Mouse (Mus musculus) megakaryocyte, embryonic 14.5 days (primary cell): ENCODE measurements at regions not wholly inside any gene's neighbourhood (a gene's known extent, or its start where the extent isn't known, plus 50 kb on each side); places are given as distances from the start of the nearest gene placed in this dataset.
A peak's percentile ranks its signal among the peaks of the same experiment; 100 is the strongest.

ENCODE experiments used
- H3K27me3 ChIP-seq: replicated peaks from 2 replicates; pipeline ENCODE3; 2012; ENCODE audit warnings: inconsistent platforms
- H3K36me3 ChIP-seq: replicated peaks from 2 replicates; pipeline ENCODE3; 2012; ENCODE audit warnings: low read length, inconsistent platforms, mixed read lengths
- H3K4me1 ChIP-seq: 2 replicates; pipeline ENCODE4 v1.6.1; 2012; ENCODE audit warnings: inconsistent platforms
- H3K4me3 ChIP-seq: replicated peaks from 2 replicates; pipeline ENCODE3; 2012; ENCODE audit warnings: moderate library complexity, mild to moderate bottlenecking, inconsistent platforms
- H3K9me3 ChIP-seq: 2 replicates; pipeline ENCODE4 v1.6.1; 2012; ENCODE audit warnings: inconsistent platforms
- FLI1 ChIP-seq: IDR thresholded peaks from 2 replicates; pipeline ENCODE4 v1.6.1; 2012; ENCODE audit warnings: low read length, inconsistent platforms, mixed read lengths
- GATA1 ChIP-seq: IDR thresholded peaks from 3 replicates; pipeline ENCODE4 v1.6.1; 2012; ENCODE audit warnings: mixed read lengths, low read length, inconsistent platforms, borderline replicate concordance

DNA sequence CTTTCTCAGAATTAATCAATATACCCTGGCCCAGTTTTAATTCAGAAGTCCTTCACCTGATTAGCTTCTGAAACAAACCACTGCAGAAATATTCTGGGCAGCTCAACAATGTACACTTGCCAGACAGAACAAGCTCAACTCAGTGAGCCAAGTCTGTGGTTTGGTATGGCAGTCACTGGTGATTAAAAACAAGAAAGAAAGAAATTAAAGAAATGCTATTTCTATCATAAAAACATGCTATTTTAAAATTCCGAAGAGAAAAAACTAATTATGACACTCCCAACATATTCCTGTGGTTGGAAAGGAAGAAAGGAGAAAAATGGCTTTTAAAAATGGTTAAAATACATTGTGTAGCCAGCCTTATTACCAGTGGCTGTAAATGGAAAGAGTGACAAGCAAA, 332.1 kb upstream of the Rasgrp1 start:
- Histone ChIP-seq H3K4me3 (no peak overlapping the region), H3K9me3 (no peaks in the 10 kb centered on the region), H3K4me1 (peaks cover 5% of the 10 kb centered on the region; the same call in 1 of the 2 replicates), H3K27me3 (peaks cover 26% of the 10 kb centered on the region), H3K36me3 (no peaks in the 10 kb centered on the region)
- no peak for TF ChIP-seq FLI1

DNA sequence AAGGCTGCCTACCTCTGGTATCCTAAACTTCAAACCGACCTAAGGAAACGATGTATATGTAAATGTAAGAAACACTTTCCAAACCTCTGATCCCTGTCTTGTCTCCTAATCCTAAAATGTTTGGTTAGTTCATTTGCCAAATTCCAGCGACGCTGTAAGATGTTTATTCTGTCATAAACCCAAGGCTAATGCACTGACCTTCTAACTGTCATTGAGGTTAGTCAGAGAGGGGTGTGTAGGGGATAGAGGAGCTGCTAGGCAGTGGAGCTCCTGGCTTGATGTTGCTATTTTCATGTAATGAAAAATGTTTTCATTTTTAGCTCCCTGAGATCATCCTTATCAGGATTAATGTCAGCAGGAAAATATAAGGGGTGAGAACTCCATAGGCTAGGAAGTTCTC, 335.8 kb upstream of the Rasgrp1 start:
- Histone ChIP-seq H3K4me1 (peaks cover 5% of the 10 kb centered on the region; the same call in 1 of the 2 replicates), H3K9me3 (0 out of 2 replicates have a peak, but pooled peaks cover 3% of the 10 kb centered on the region), H3K4me3 (no peak overlapping the region), H3K36me3 (no peaks in the 10 kb centered on the region), H3K27me3 (peaks cover 17% of the 10 kb centered on the region)
- no peak for TF ChIP-seq GATA1
- TF ChIP-seq FLI1, result no peak

DNA sequence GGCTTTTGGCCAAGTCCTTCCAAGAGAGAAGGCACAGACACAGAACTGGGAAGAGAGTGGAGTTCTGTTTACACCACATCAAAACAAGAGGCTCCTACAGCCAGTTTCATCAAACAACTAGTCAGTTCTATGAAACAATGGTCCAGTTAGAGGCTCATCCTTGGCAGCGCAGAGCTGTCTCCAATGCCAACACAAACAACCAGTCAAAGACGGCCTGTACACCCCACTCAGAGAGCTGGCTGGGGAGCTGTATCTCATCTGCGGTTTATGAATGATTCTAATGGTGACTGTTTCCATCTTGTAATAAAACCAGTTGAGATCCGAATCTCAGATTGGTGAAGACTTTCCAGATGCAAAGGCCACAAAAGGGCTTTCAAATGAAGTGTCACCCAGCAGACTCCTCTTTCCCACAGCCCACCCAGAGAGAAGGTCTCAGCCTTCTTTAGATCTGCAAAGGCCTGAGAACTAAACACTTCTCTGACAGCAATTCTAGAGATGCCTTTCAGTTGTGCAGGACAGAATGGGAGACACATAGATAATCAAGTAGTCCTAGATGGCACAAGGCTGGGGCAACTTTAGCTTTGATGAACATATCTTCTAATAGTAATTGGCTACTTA, 343.1 kb upstream of the Rasgrp1 start:
- Histone ChIP-seq H3K4me1 (0 out of 2 replicates have a peak, but pooled peaks cover 5% of the 10 kb centered on the region), H3K27me3 (peaks cover 1% of the 10 kb centered on the region), H3K4me3 (no peak overlapping the region), H3K9me3 (0 out of 2 replicates have a peak, but pooled peaks cover 5% of the 10 kb centered on the region), H3K36me3 (no peaks in the 10 kb centered on the region)
- TF ChIP-seq GATA1 (no peak), FLI1 (no peak)

DNA sequence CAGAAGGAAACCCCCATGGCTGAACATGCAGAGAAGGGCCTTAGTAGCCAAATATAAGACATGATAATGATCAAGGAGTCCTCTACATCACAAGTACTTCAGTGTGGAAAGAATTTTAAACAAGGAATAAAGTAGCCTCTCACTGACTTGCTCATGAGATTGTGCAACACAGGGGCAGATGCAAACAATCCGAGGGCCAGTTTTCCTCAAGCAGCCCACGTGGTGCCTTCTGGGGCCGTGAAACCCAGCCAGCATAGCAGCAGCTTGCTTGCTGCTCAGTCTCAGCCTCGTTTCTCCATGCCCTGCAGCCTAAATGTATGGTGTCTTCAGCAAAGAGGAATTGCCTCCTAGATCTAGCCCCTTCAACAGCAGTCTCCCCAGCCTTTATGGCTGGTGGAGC, 350.7 kb upstream of the Rasgrp1 start:
- no peaks in the 10 kb centered on the region for H3K36me3 ChIP-seq
- peaks cover 6% of the 10 kb centered on the region for H3K27me3 ChIP-seq
- no peak overlapping the region for H3K4me3 ChIP-seq
- peaks cover 11% of the 10 kb centered on the region for H3K4me1 ChIP-seq
- H3K9me3 ChIP-seq, result no peaks in the 10 kb centered on the region
- TF ChIP-seq FLI1 (no peak), GATA1 (no peak)

DNA sequence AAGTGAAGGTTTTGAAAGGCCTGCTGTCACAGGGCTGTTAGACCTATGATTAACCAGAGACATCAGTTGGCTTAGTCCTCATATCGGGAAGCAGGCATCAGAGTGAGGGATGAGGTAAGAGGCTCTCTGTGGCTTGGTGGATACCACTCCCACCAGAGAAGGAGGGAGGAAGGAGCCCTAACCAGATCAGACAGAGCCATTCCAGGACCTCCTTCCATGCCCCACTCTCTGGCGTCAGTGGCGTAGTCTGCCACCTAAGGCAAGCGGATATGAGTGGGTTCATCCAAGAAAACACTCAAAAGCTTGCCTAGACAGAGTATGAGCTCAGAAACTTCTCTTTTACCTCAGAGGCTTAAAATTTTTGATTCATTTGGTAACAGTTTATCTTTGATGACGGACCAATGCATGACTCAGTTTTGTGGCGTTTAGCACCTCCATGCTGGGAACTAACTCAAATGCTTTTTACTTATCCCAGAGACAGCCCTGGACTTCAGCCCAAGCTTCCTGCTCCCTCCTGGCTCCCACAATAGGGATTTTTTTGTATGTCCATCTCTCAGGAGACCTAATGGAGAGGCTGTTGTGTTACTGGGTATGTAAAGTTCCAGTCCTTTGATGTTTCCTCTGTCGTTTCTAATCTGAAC, 367.5 kb upstream of the Rasgrp1 start:
- H3K9me3 ChIP-seq, result no peaks in the 10 kb centered on the region
- H3K36me3 ChIP-seq, result no peaks in the 10 kb centered on the region
- peaks cover 8% of the 10 kb centered on the region for H3K27me3 ChIP-seq
- TF ChIP-seq GATA1, result no peak
- TF ChIP-seq FLI1, result no peak
- H3K4me1 ChIP-seq, result peaks cover 4% of the 10 kb centered on the region
- no peak overlapping the region for H3K4me3 ChIP-seq

DNA sequence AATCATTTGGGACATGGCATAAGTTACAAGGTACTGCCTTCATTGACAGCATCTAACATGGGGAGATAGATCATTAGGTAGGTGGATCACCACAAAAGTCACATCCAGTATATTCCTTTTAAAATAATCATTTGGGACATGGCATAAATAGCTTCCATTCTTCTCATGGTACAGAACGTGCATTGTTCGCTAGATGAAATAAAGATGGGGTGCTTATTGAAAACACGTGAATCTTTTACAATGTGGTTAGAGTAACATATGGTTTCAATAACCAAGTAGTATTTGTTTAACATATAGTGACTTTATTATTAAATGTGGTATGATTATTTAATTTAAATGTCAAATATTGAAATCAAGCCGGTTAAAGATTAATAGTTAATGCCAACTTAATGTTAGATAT, 381.3 kb upstream of the Rasgrp1 start:
- Histone ChIP-seq H3K36me3 (no peaks in the 10 kb centered on the region), H3K9me3 (no peaks in the 10 kb centered on the region; the same call in 1 of the 2 replicates), H3K4me3 (no peak overlapping the region), H3K27me3 (no peaks in the 10 kb centered on the region), H3K4me1 (peaks cover 26% of the 10 kb centered on the region)
- TF ChIP-seq GATA1 (no peak), FLI1 (no peak)

DNA sequence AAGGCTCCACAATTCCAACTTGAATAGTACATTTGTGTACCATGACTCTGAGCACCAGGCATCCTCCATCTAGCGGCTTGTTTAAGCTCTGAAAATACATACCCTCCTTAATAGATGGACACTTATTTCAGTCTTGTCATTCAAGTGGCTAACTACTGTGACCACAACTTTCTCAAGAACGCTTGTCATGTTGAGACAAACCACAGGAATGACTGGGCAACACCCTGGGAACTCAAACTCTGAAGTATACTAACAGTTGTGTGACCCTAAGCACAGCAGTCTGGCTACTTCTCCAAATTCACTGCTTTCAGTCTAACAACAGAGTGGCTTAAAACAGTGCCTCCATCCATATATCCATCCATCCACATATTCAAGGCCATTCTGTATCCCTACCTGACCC, 380.4 kb upstream of the Thbs1 start:
- TF ChIP-seq FLI1 (no peak), GATA1 (no peak)
- Histone ChIP-seq H3K4me3 (peak overlapping the region; percentile 81), H3K27me3 (no peaks in the 10 kb centered on the region), H3K9me3 (no peaks in the 10 kb centered on the region), H3K4me1 (peaks cover 48% of the 10 kb centered on the region), H3K36me3 (no peaks in the 10 kb centered on the region)

DNA sequence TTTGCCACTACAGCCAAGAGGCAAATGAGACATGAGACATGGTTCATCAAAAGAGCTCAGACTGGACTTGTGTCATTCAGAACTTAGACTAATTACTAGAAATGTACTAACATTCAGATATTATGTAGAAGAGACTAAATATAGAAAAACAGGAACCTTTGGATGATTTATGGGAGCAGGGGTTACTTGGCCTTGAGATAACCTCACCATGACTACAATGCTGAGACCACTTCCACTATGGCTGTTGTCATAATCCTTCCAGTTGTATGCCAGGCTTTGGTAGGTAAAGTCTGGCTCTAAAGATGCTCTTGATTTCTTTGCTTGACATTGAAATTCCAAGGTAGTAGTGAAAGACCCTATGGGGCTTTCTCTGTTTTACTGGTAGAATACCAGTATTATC, 369.3 kb upstream of the Thbs1 start:
- TF ChIP-seq FLI1 (no peak), GATA1 (no peak)
- no peak overlapping the region for H3K4me3 ChIP-seq
- peaks cover 69% of the 10 kb centered on the region for H3K4me1 ChIP-seq
- no peaks in the 10 kb centered on the region for H3K36me3 ChIP-seq
- H3K27me3 ChIP-seq, result no peaks in the 10 kb centered on the region
- H3K9me3 ChIP-seq, result no peaks in the 10 kb centered on the region

DNA sequence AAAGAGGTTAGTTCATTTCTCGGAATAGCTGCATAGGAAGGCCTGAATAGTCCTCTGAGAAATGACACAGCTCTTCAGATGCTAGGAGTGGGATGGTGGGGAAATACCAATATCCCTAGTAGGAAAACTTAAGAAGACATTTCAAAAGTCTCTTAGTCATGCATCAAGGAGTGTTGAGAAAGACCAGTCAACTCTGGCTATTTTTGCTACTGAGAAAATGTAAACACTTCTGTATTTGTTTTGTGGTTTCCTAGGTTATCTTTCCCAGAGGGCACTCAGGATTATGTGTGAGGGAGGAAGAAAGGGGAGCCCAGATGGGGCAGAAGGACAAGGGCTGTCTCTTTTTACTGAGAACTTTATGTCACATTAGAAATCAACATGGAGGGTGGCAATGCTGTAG, 367.8 kb upstream of the Thbs1 start:
- H3K4me3 ChIP-seq, result no peak overlapping the region
- no peaks in the 10 kb centered on the region for H3K36me3 ChIP-seq
- H3K27me3 ChIP-seq, result no peaks in the 10 kb centered on the region
- H3K9me3 ChIP-seq, result no peaks in the 10 kb centered on the region
- H3K4me1 ChIP-seq, result peaks cover 84% of the 10 kb centered on the region
- no peak for TF ChIP-seq GATA1
- no peak for TF ChIP-seq FLI1

DNA sequence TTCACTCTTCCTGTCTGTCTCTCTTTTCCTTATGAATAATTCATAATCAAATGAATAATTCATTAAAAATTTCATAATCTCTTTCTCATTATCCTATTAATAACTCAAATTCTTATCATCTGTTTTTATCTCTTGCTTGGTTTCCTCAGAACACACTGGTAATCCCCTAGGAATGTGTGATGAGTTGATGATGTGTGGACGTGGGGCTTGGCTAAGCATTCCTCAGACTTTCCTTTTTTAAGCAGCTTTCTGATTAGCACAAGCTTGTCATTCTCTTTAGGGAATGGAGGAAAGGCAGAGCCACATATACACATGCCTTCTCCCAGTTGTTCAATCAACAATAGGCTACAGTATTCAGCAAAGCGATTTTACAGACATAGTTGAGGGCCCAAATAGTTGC, 365.9 kb upstream of the Thbs1 start:
- TF ChIP-seq FLI1 (no peak), GATA1 (no peak)
- Histone ChIP-seq H3K27me3 (no peaks in the 10 kb centered on the region), H3K4me3 (no peak overlapping the region), H3K9me3 (no peaks in the 10 kb centered on the region), H3K4me1 (peaks cover 92% of the 10 kb centered on the region), H3K36me3 (no peaks in the 10 kb centered on the region)
